Mouse (Mus musculus) E14TG2a.4 (cell line): ENCODE measurements around the gene 0610037L13Rik.

Experiments
- H3K27me3 ChIP-seq: 2 replicates; pipeline ENCODE4 v1.6.1; 2014; ENCODE audit warnings: low read length, control low read depth; ENCODE audit not compliant: insufficient read depth
- H3K36me3 ChIP-seq: 2 replicates; pipeline ENCODE4 v1.6.1; 2014; ENCODE audit warnings: low read length, control low read depth; ENCODE audit not compliant: insufficient read depth
- H3K4me1 ChIP-seq: replicated peaks from 2 replicates; pipeline ENCODE4 v1.6.1; 2014; ENCODE audit warnings: low read depth, low read length, control low read depth
- H3K4me3 ChIP-seq: replicated peaks from 2 replicates; pipeline ENCODE4 v1.5.1; 2014; ENCODE audit warnings: mild to moderate bottlenecking, low read length
- H3K9me3 ChIP-seq: 2 replicates; pipeline ENCODE4 v1.6.1; 2014; ENCODE audit warnings: low read length, control low read depth
- CTCF ChIP-seq: conservative IDR thresholded peaks from 2 replicates; pipeline ENCODE4 v1.5.1; 2014; ENCODE audit warnings: low read length
- NANOG ChIP-seq: IDR thresholded peaks from 2 replicates; pipeline ENCODE4 v1.6.1; 2014; ENCODE audit warnings: borderline replicate concordance, low read length, mixed read lengths
- POU5F1 ChIP-seq: IDR thresholded peaks from 2 replicates; pipeline ENCODE4 v1.6.1; 2014; ENCODE audit warnings: low read length, borderline replicate concordance

0610037L13Rik gene

GRCm38 (mm10) chr4:107856958-107857686 lies 32.5 kb upstream of the 0610037L13Rik start:
- TF ChIP-seq CTCF, result no peak
- TF ChIP-seq POU5F1, result no peak
- TF ChIP-seq NANOG, result no peak
- Histone ChIP-seq H3K9me3 (no peaks in the 10 kb centered on the region), H3K27me3 (peaks cover 24% of the 10 kb centered on the region), H3K4me3 (no peak overlapping the region), H3K4me1 (peaks cover 16% of the 10 kb centered on the region), H3K36me3 (peaks cover 28% of the 10 kb centered on the region)

GRCm38 (mm10) chr4:107858995-107859394 lies 30.6 kb upstream of the 0610037L13Rik start:
- TF ChIP-seq CTCF (no peak), NANOG (no peak), POU5F1 (no peak)
- H3K36me3 ChIP-seq, result peaks cover 28% of the 10 kb centered on the region
- peaks cover 16% of the 10 kb centered on the region for H3K27me3 ChIP-seq

GRCm38 (mm10) chr4:107864866-107865265 lies 24.7 kb upstream of the 0610037L13Rik start:
- no peaks in the 10 kb centered on the region for H3K27me3 ChIP-seq
- TF ChIP-seq CTCF (no peak), NANOG (no peak), POU5F1 (no peak)
- H3K36me3 ChIP-seq, result peaks cover 6% of the 10 kb centered on the region; the same call in 1 of the 2 replicates
- no peaks in the 10 kb centered on the region for H3K9me3 ChIP-seq
- no peak overlapping the region for H3K4me3 ChIP-seq
- H3K4me1 ChIP-seq, result no peaks in the 10 kb centered on the region

More at GRCm38 (mm10) chr4:107858995-107859394, 30.6 kb upstream of the 0610037L13Rik start:
- Histone ChIP-seq H3K9me3 (no peaks in the 10 kb centered on the region), H3K4me3 (no peak overlapping the region), H3K4me1 (peaks cover 15% of the 10 kb centered on the region)

- H3K27me3 ChIP-seq, result no peaks in the 10 kb centered on the region
- no peaks in the 10 kb centered on the region for H3K9me3 ChIP-seq
- H3K4me3 ChIP-seq, result peak within 1 kb of the TSS; percentile 95
- peaks cover 38% of the 10 kb centered on the region for H3K36me3 ChIP-seq
- TF ChIP-seq NANOG (no peak), POU5F1 (no peak), CTCF (no peak)
- H3K4me1 ChIP-seq, result peaks cover 44% of the 10 kb centered on the region
Observed at GRCm38 (mm10) chr4:107879254-107880050, 10.2 kb upstream of the 0610037L13Rik start, which contains the start of gene Magoh. Magoh (plus strand) TSS chr4:107879755.

GRCm38 (mm10) chr4:107881631-107882030 lies 8.0 kb upstream of the 0610037L13Rik start:
- TF ChIP-seq CTCF (no peak), NANOG (no peak), POU5F1 (no peak)
- Histone ChIP-seq H3K27me3 (no peaks in the 10 kb centered on the region), H3K4me1 (peaks cover 50% of the 10 kb centered on the region), H3K36me3 (peaks cover 59% of the 10 kb centered on the region), H3K4me3 (no peak overlapping the region), H3K9me3 (no peaks in the 10 kb centered on the region)

- Histone ChIP-seq H3K36me3 (peaks cover 71% of the 10 kb centered on the region), H3K9me3 (no peaks in the 10 kb centered on the region), H3K4me1 (peaks cover 45% of the 10 kb centered on the region), H3K27me3 (no peaks in the 10 kb centered on the region), H3K4me3 (peak overlapping the region; percentile 27; the same call in 1 of the 2 replicates)
- no peak for TF ChIP-seq POU5F1
- no peak for TF ChIP-seq CTCF
- no peak for TF ChIP-seq NANOG
Observed at GRCm38 (mm10) chr4:107886371-107886770, 3.2 kb upstream of the 0610037L13Rik start.

- Histone ChIP-seq H3K36me3 (peaks cover 71% of the 10 kb centered on the region), H3K4me1 (peaks cover 38% of the 10 kb centered on the region), H3K4me3 (peak overlapping the region; percentile 87), H3K9me3 (no peaks in the 10 kb centered on the region), H3K27me3 (no peaks in the 10 kb centered on the region)
- no peak for TF ChIP-seq POU5F1
Observed at GRCm38 (mm10) chr4:107889385-107889730, 255 bp upstream of the 0610037L13Rik start.

GRCm38 (mm10) chr4:107892663-107893062 lies 3.0 kb downstream of the 0610037L13Rik start:
- Histone ChIP-seq H3K27me3 (no peaks in the 10 kb centered on the region), H3K4me3 (no peak overlapping the region), H3K36me3 (peaks cover 71% of the 10 kb centered on the region), H3K9me3 (no peaks in the 10 kb centered on the region), H3K4me1 (peaks cover 26% of the 10 kb centered on the region)
- TF ChIP-seq POU5F1, result no peak
- peak; percentile 48 for TF ChIP-seq CTCF
